Comparison of ENCODE assay signal across 7 mouse cellular contexts in the genomic region with DNA sequence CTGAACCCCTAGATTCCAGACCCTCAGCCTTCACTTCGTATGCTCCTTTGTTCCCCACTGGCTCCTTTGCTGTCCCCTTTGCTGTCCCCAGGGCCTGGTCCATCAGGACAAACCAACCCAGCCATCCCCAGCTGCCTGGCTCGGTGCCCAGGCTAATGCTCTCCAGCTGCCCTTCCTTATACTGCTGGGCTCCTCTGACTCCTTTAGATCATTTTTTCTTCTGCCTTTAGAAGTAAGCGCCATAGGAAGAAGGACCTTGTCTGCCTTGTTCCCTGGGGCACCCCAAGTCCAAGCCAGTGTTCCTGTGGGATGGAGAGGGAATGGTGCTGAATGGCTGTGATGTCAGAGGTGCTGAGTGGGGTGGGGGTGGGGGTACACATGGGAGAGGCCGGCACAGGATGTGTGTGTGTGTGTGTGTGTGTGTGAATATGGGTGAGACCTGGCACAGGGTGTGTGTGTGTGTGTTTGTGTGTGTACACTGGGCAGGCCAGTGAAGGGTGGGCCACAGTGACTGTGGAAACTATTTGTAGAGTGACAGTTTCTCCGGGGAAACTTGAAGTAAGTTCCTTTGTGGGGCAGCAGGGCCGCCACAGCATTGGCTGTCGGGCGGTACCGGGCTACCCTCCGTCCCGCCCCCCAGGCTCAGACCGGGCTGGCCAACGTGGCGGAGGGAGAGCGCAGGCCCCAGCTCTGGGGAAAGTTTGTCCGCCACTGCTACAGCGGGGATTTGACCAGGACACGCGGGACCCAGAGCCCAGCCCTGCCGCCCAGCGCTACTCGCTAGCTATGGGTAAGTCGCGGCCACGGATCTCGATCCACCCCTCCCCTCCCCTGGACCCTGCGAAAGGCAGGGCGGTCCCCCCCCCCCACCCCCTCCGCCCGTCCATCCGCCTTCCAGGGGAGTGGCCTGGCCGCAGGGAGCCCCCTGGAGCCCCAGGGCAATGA. TPM values are rescaled to one million over a fixed set of nuclear protein-coding genes. Genes with fewer than 3 reads are reported as not detected.
A peak's percentile ranks its signal among the peaks of the same experiment; 100 is the strongest.
DNase-seq lines count a peak whose midpoint lies in the region; ATAC-seq and TF ChIP-seq lines count a peak whose summit lies in the region.

A gene (plus strand): TSS at position 529 of the 945 bp plus-strand sequence.

- peak within 1 kb of the TSS; percentile 75 for H3K9ac ChIP-seq in kidney, embryonic 16.5 days (replicated peaks; ENCODE audit: low read length)
- peak within 1 kb of the TSS; percentile 67 for H3K9ac ChIP-seq in stomach, postnatal 0 days (ENCODE audit: low read length)

- peak; percentile 84 for ATAC-seq in kidney, embryonic 16.5 days (ENCODE audit: low FRiP score, low TSS enrichment)
- peak; percentile 84 for ATAC-seq in stomach, postnatal 0 days (ENCODE audit: low FRiP score, low TSS enrichment)

- 4% methylated on average over 32 of the region's 32 CpGs for WGBS in embryonic facial prominence, embryonic 10.5 days
- WGBS in kidney, embryonic 16.5 days = 5% methylated on average over 30 of the region's 32 CpGs
- WGBS in stomach, postnatal 0 days = 5% methylated on average over 26 of the region's 32 CpGs

- H3K27ac ChIP-seq in embryonic facial prominence, embryonic 10.5 days (replicated peaks) = peak within 1 kb of the TSS; percentile 85
- 0 out of 2 replicates have a peak within 1 kb of the TSS, but pooled peaks have one; percentile 27 for H3K27ac ChIP-seq in kidney, embryonic 16.5 days (ENCODE audit: low read length)
- H3K27ac ChIP-seq in stomach, postnatal 0 days (replicated peaks) = peak within 1 kb of the TSS; percentile 81

- H3K4me2 ChIP-seq in kidney, embryonic 16.5 days (replicated peaks; ENCODE audit: low read depth, low read length) = peak within 1 kb of the TSS; percentile 71
- peak within 1 kb of the TSS; percentile 76 for H3K4me2 ChIP-seq in stomach, postnatal 0 days (replicated peaks; ENCODE audit: low read depth)

- H3K4me1 ChIP-seq in embryonic facial prominence, embryonic 10.5 days = peaks cover 29% of the 10 kb centered on the region
- H3K4me1 ChIP-seq in kidney, embryonic 16.5 days (ENCODE audit: insufficient read depth, low read length) = peaks cover 15% of the 10 kb centered on the region
- H3K4me1 ChIP-seq in stomach, postnatal 0 days (replicated peaks; ENCODE audit: control insufficient read depth, insufficient read depth) = peaks cover 2% of the 10 kb centered on the region; the same call in 1 of the 2 replicates

- no peak for TF ChIP-seq CTCF in stomach, postnatal 0 days (IDR thresholded peaks at IDR 0.05; ENCODE audit: low read depth)

- DNase-seq in adrenal gland, postnatal 14 days = peak; percentile 73
- peak; percentile 63 for DNase-seq in embryonic facial prominence, embryonic 10.5 days (ENCODE audit: low spot score)
- peak; percentile 67 to 73 for DNase-seq in heart, adult 9 months (ENCODE audit: low spot score in 2 of 2)
- peak; percentile 63 for DNase-seq in lung, postnatal 36 days
- peak; percentile 76 for DNase-seq in stomach, postnatal 0 days (ENCODE audit: low spot score)
- no peak for DNase-seq in cerebellum, adult 9-11 months

- peaks cover 26% of the 10 kb centered on the region for H3K27me3 ChIP-seq in embryonic facial prominence, embryonic 10.5 days (replicated peaks; ENCODE audit: low read depth, poor library complexity, severe bottlenecking)
- H3K27me3 ChIP-seq in kidney, embryonic 16.5 days (ENCODE audit: insufficient read depth, low read length) = no peaks in the 10 kb centered on the region
- no peaks in the 10 kb centered on the region for H3K27me3 ChIP-seq in stomach, postnatal 0 days (ENCODE audit: control insufficient read depth, insufficient read depth, low read length)

- H3K4me3 ChIP-seq in embryonic facial prominence, embryonic 10.5 days = peak within 1 kb of the TSS; percentile 68
- H3K4me3 ChIP-seq in kidney, embryonic 16.5 days (ENCODE audit: low read length) = peak within 1 kb of the TSS; percentile 52
- peak within 1 kb of the TSS; percentile 49 for H3K4me3 ChIP-seq in stomach, postnatal 0 days (ENCODE audit: low read depth, low read length)

- no peaks in the 10 kb centered on the region for H3K36me3 ChIP-seq in embryonic facial prominence, embryonic 10.5 days (replicated peaks)
- no peaks in the 10 kb centered on the region for H3K36me3 ChIP-seq in kidney, embryonic 16.5 days (ENCODE audit: insufficient read depth, low read length)
- no peaks in the 10 kb centered on the region for H3K36me3 ChIP-seq in stomach, postnatal 0 days (ENCODE audit: control insufficient read depth, insufficient read depth, low read length)

- TF ChIP-seq EP300 in stomach, postnatal 0 days (optimal IDR thresholded peaks at IDR 0.05) = no peak

- no peaks in the 10 kb centered on the region for H3K9me3 ChIP-seq in embryonic facial prominence, embryonic 10.5 days
- H3K9me3 ChIP-seq in kidney, embryonic 16.5 days (ENCODE audit: low read length) = no peaks in the 10 kb centered on the region
- H3K9me3 ChIP-seq in stomach, postnatal 0 days (ENCODE audit: control insufficient read depth, low read length) = no peaks in the 10 kb centered on the region

RNA-seq across cellular contexts. Expression of the gene that starts here (rescaled TPM):
- total RNA-seq in adrenal gland, postnatal 14 days (2021) = 0.89 and 0.98 TPM in 2 replicates
- polyA plus RNA-seq in embryonic facial prominence, embryonic 10.5 days (2016; fragmentation: Nextera tagmentation; extraction: Ambion mirVana) = 3.9 and 5.5 TPM in 2 replicates
- polyA plus RNA-seq in kidney, embryonic 16.5 days (2015; fragmentation: Nextera tagmentation; extraction: Ambion mirVana) = 8.3 TPM in 2 replicates
- polyA plus RNA-seq in stomach, postnatal 0 days (2015; fragmentation: Nextera tagmentation; extraction: Ambion mirVana) = 10.1 and 10.7 TPM in 2 replicates

Comparison
In these comparisons a context has a peak if more than half of its experiments do, and no peak if none do; other contexts are left out.
1. Peak in DNase-seq in adrenal gland, postnatal 14 days; RNA of the gene not detected or under 1 TPM.
2. H3K27ac ChIP-seq: peak in every context shown above with its lines; median percentile 85 in embryonic facial prominence, embryonic 10.5 days; 81 in stomach, postnatal 0 days; 27 in kidney, embryonic 16.5 days.